Comparison of ENCODE assay signal across 29 mouse cellular contexts in the genomic region with DNA sequence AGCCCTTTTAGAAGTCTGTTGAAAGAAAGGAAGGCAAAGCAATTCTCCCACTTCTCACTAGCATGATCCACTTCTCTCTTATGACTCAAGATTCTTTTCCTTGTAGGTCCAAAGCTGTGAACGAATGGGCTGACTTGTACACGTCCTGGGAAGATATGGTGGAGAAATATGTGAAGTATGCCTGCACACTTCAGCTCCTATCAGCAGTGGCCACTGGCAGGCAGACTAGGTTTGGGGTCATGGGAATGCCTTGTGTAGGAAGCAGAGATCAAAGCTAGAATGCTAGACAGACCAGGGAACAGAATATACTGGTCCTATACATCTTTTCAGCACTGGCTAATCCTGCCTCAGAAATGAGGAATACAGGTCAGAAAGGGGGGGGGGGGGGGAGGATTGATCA. TPM values are rescaled to one million over a fixed set of nuclear protein-coding genes. Genes with fewer than 3 reads are reported as not detected.
"Had no signal": no experiment of that assay in that cellular context is flagged by ENCODE, and none has a peak within 500 bp of the region (broad histone marks: within the 10 kb centered on the region; RNA-seq: fewer than 3 reads in every experiment).

No protein-coding gene starts in this region.

- H3K27ac ChIP-seq: kidney, embryonic 15.5 days; left cerebral cortex, adult 2 months; liver, embryonic 13.5 days; lung, embryonic 15.5 days had no signal

- H3K9ac ChIP-seq: kidney, embryonic 15.5 days; liver, embryonic 13.5 days; lung, embryonic 15.5 days had no signal

- H3K4me2 ChIP-seq: kidney, embryonic 15.5 days; liver, embryonic 13.5 days; lung, embryonic 15.5 days; midbrain, embryonic 11.5 days had no signal

- H3K36me3 ChIP-seq: kidney, embryonic 15.5 days; liver, embryonic 13.5 days; lung, embryonic 15.5 days had no signal

- H3K27me3 ChIP-seq: kidney, embryonic 15.5 days; liver, embryonic 13.5 days; lung, embryonic 15.5 days had no signal

- H3K4me1 ChIP-seq: kidney, embryonic 15.5 days; liver, embryonic 13.5 days; lung, embryonic 15.5 days had no signal

- H3K4me3 ChIP-seq: kidney, embryonic 15.5 days; left cerebral cortex, adult 2 months; liver, embryonic 13.5 days; lung, embryonic 15.5 days had no signal

- H3K9me3 ChIP-seq: liver, embryonic 13.5 days; lung, embryonic 15.5 days had no signal

- DNase-seq: kidney, postnatal 10 days; kidney, postnatal 36 days; layer of hippocampus, postnatal 36 days; liver, embryonic 13.5 days; lung, postnatal 14 days; lung, postnatal 4 days; midbrain, embryonic 14.5 days; thymus, adult 18-20 months; thymus, postnatal 36 days had no signal

RNA-seq across cellular contexts. Expression of a gene that starts 10.2 kb away (rescaled TPM):
- total RNA-seq: layer of hippocampus, adult 8-10 months; layer of hippocampus, postnatal 10 days; layer of hippocampus, postnatal 36 days; left cerebral cortex, adult 2 months; left cerebral cortex, postnatal 10 days; left cerebral cortex, postnatal 36 days; megakaryocyte progenitor cell, adult 5-6 weeks; megakaryocyte-erythroid progenitor cell, adult 5-6 weeks; midbrain, postnatal 0 days had no signal
- polyA plus RNA-seq: kidney, embryonic 15.5 days; limb, embryonic 11.5 days; limb, embryonic 14.5 days; liver, embryonic 13.5 days; liver, embryonic 16.5 days; lung, embryonic 15.5 days; midbrain, embryonic 11.5 days; midbrain, embryonic 14.5 days; midbrain, postnatal 0 days; neural tube, embryonic 11.5 days; neural tube, embryonic 14.5 days; small intestine, adult 2 months; spleen, adult 2 months; stomach, embryonic 16.5 days had no signal

RNA-seq across cellular contexts. Expression of a gene that starts 11.7 kb away (rescaled TPM):
- total RNA-seq: layer of hippocampus, adult 8-10 months; layer of hippocampus, postnatal 10 days; layer of hippocampus, postnatal 36 days; left cerebral cortex, adult 2 months; left cerebral cortex, postnatal 10 days; left cerebral cortex, postnatal 36 days; megakaryocyte progenitor cell, adult 5-6 weeks; megakaryocyte-erythroid progenitor cell, adult 5-6 weeks; midbrain, postnatal 0 days had no signal
- polyA plus RNA-seq: kidney, embryonic 15.5 days; limb, embryonic 11.5 days; limb, embryonic 14.5 days; liver, embryonic 13.5 days; liver, embryonic 16.5 days; lung, embryonic 15.5 days; midbrain, embryonic 11.5 days; midbrain, embryonic 14.5 days; midbrain, postnatal 0 days; neural tube, embryonic 11.5 days; neural tube, embryonic 14.5 days; small intestine, adult 2 months; spleen, adult 2 months; stomach, embryonic 16.5 days had no signal

RNA-seq across cellular contexts. Expression of a gene that starts 25.8 kb away (rescaled TPM):
- total RNA-seq: layer of hippocampus, adult 8-10 months; layer of hippocampus, postnatal 10 days; layer of hippocampus, postnatal 36 days; left cerebral cortex, adult 2 months; left cerebral cortex, postnatal 10 days; left cerebral cortex, postnatal 36 days; megakaryocyte progenitor cell, adult 5-6 weeks; megakaryocyte-erythroid progenitor cell, adult 5-6 weeks; midbrain, postnatal 0 days had no signal
- polyA plus RNA-seq: kidney, embryonic 15.5 days; limb, embryonic 11.5 days; limb, embryonic 14.5 days; liver, embryonic 13.5 days; liver, embryonic 16.5 days; lung, embryonic 15.5 days; midbrain, embryonic 11.5 days; midbrain, embryonic 14.5 days; midbrain, postnatal 0 days; neural tube, embryonic 11.5 days; neural tube, embryonic 14.5 days; small intestine, adult 2 months; spleen, adult 2 months; stomach, embryonic 16.5 days; urinary bladder, adult 2 months had no signal

RNA-seq across cellular contexts. Expression of a gene that starts 48.1 kb away (rescaled TPM):
- total RNA-seq: megakaryocyte-erythroid progenitor cell, adult 5-6 weeks had no signal
- polyA plus RNA-seq: liver, embryonic 13.5 days; liver, embryonic 16.5 days; lung, embryonic 15.5 days; midbrain, embryonic 11.5 days; small intestine, adult 2 months; spleen, adult 2 months had no signal

RNA-seq across cellular contexts. Expression of a gene that starts 59.1 kb away (rescaled TPM):
- total RNA-seq: megakaryocyte progenitor cell, adult 5-6 weeks; megakaryocyte-erythroid progenitor cell, adult 5-6 weeks had no signal
- polyA plus RNA-seq: midbrain, embryonic 14.5 days; neural tube, embryonic 14.5 days had no signal
